Mouse (Mus musculus): ENCODE data around the gene Pgf. TPM values are rescaled to one million over a fixed set of nuclear protein-coding genes. Genes with fewer than 3 reads are reported as not detected.

Gene Pgf
- not detected for total RNA-seq (2023)

DNA sequence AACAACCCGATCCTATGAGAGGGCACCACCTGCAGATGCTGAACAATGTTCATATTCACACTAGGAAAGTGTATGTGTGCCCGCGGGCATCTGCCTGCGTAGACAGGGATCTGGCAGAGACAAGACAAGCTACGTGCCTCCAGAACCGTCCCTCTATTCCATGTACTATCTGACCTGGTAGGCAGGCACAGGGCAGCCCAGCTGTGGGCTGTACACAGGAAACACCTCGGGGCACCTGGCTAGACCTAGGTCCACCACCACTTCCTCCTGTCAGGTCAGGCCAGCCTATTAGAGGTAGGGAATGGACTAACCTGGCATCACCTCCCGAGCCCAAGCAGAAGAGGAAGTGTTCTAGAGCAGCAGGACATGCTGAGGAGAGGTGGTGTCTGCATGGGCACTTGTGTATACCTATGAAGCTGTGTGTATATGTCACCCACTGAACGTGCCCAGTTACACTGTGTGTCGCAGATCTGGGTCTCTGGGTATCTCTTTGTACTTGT, at the start of gene Pgf:
Gene Pgf (minus strand): TSS at position 51 of the 500 bp plus-strand sequence.

DNA sequence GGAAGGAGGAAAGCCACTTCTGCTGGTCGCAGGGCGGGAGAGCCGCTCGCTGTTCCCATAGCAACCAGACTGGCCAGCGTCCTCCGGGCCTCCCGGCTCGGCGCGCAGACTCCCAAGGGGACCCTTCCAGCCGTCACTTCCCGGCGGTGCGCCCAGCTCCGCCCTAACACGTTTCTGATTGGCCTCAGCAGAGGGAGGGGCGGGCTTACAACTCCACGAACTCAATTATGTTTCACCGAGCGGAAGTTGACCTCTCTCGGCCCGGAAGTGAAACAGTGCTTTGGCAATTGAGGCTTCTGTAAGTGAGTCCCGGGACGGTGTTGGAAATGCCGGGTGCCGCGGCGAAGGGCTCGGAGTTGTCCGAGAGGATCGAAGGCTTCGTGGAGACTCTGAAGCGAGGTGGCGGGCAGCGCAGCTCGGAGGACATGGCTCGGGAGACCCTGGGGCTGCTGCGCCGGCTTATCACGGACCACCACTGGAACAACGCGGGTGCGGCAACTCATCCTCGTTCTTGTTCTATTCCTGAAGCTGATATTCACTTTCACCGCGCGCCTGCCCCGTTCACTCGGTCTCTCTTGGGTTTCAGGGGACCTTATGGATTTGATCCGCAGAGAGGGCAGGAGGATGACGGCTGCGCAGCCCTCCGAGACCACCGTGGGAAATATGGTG, 41.8 kb upstream of the Pgf start, which contains the start of gene Eif2b2:
Gene Eif2b2 (plus strand): TSS at position 246 of the 669 bp plus-strand sequence.

DNA sequence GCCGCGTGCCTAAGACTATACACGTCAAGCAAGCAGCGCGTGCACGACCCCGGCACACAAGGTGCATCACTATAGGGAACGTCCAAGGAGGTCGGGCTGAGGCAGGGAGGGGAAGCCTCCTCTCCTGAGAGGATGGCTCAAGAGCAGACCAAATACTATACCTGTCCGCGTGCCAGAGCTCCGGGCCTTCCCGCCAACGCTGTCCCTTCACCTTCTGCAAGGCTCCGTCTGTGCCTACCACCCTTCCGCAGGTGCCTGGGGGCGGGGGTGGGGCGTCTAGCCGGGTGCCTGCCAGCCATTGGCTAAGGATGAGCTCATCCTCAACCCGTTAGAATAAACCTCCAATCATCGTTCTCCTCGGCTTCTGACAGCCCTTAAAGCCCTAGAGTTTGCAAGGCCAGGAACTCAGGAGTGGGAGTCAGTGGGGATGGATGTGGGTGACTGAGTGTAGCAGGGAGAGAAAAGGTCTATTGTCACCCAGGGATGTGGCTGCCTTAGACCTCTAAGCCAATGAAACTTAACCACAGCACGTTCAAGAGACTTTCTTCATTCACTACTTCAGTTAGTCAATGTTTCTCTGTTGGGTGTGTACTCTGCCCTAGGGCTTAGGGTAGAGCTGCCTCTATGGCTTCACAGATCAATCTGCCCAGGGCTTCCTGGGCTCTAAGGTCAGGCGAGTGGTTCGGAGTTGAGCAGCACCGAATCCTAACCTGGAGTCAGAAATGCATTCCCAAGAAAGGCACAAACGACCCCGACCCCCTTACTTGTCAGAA, 26.4 kb downstream of the Pgf start, which contains the start of gene Rps6kl1:
Gene Rps6kl1 (minus strand): TSS at position 263 of the 773 bp plus-strand sequence.

Other genes with a start within 250 kb of the Pgf start
- 10 to 100 TPM; 89.7 to 90.9 TPM for gene Fcf1, start 206.9 kb downstream of the Pgf start, total RNA-seq (2023)
- gene Arel1, start 206.9 kb downstream of the Pgf start, total RNA-seq (2023), result 10 to 100 TPM; 51.1 to 51.7 TPM
- gene Ylpm1, start 181.5 kb downstream of the Pgf start, total RNA-seq (2023), result 100 to 1,000 TPM in 1 of 2 experiments, 10 to 100 TPM in 1; 93.4 to 107 TPM
- gene Prox2, start 67.0 kb downstream of the Pgf start, total RNA-seq (2023), result 1 to 10 TPM; 4.7 to 5.9 TPM
- 100 to 1,000 TPM; 219 to 231 TPM for gene Dlst, start 67.0 kb downstream of the Pgf start, total RNA-seq (2023)
- gene Rps6kl1, start 26.5 kb downstream of the Pgf start, total RNA-seq (2023), result 1 to 10 TPM; 1.1 to 2.0 TPM
- gene Eif2b2, start 41.7 kb upstream of the Pgf start, total RNA-seq (2023), result 100 to 1,000 TPM in 1 of 2 experiments, 10 to 100 TPM in 1; 86.4 to 103 TPM
- gene Mlh3, start 92.8 kb upstream of the Pgf start, total RNA-seq (2023), result 10 to 100 TPM; 17.5 to 21.1 TPM
- 10 to 100 TPM; 15.0 to 20.7 TPM for gene Acyp1, start 110.6 kb upstream of the Pgf start, total RNA-seq (2023)
- gene Zc2hc1c, start 110.8 kb upstream of the Pgf start, total RNA-seq (2023), result not detected
- gene Nek9, start 161.6 kb upstream of the Pgf start, total RNA-seq (2023), result 10 to 100 TPM; 60.1 to 68.9 TPM
- gene Tmed10, start 197.1 kb upstream of the Pgf start, total RNA-seq (2023), result 100 to 1,000 TPM; 142 to 144 TPM